Mouse (Mus musculus): ENCODE results near the gene Ggact.

Gene Ggact

DNA sequence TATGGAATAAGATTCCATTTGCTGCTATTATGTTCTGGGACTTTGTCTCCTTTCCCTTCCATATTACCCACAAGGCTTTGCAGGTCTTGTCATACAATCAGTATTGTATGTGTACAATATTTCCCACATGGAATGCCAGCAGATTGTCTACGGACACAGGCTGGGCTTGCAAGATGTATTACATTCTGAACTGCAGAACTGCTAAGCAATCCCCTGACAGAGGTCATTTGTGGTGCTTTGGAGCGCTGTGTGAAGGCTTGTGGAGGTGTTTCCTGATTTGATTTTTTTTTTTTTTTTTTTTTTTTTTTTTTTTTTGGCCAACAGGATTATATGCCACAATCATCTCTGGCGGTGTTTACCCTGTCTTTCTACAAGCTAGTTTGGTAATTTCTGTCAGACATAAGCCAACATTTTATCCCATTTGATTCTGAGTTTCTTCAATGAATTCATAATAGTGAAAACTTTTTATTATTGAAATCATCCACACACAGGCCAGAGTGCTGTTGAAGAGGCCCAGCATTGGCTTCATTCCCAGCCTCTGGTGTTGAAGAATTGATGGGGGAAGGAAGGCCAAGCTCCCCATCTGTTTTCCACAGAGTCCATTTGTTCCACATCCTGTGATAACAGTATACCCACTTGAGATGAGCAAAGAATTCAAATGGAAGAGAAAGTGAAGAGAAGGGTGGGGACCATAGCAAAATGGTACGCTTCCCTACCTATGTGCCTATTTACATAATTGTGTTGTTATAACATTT lies 45.8 kb downstream of the Ggact start:
- no peak for DNase-seq (ENCODE audit: low spot score in 2 of 2)

DNA sequence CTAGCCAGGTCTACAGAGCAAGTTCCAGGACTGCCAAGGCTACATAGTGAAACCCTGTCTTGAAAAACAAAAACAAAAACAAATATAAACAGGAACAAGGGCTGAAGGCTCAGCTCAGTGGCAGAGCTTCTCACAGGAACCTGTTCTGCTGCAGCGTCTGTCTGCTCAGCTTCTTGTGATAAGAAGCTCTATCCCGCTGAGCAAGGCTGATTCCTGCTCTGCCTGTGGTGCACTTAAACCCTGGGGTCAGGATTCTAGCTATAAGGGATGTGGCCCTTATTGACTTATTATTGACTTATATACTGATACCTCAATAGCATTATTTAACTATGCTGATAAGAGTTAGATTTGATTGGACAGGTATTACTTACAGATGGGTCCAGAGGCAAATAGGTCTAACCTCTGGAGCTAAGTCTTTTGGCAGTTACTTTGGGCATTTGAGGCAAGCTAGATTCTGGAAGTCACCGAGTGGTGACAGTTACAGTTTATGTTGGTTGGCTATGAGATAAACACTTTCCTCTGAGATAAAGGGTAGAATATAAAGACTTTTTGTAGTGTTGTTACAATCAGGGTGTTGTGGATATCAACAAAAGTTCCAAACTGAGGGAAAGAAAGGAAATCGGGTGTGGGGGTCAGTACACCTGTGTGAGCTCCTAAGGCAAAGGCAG lies 48.0 kb downstream of the Ggact start:
- DNase-seq (ENCODE audit: low spot score in 2 of 2) = no peak

DNA sequence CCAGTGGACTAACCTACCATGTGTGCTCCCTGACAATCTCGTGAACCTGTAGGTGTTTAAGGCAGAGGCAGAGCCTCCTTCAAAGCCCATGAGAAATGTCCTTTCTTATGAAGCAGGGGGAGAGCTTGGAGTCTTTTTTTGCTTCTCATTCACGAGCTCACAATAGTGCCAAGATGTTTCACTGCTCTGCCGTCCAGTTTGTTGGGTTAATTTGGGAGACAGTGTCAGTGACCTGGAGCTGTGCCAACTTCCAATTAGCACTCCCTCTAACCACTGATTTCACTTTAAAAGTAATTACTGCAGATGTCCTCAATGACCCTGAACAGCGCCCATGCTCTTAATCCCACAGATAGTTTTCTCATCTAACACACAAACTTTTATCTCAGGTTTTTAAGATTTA lies 50.9 kb downstream of the Ggact start:
- DNase-seq (ENCODE audit: low spot score in 2 of 2) = no peak

DNA sequence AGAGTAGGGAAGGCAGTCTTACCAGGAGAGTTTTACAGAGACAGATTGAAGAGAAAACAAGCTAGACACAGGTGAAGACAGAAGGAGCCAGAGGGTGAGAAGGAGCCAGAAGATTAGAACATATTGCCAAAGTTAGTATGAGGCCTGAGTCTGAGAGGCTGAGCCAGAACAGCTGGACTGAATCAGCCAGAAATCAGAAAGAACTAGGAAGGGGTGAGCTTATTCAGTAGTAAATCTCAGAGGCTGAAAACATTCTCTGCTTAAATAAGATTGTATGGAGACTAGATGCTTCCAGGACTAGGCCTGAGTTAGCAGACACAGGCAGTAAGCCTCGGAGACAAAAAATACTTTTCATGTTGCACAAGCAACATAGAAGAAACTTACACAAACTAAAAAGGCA lies 53.8 kb downstream of the Ggact start:
- DNase-seq (ENCODE audit: low spot score in 2 of 2) = no peak

DNA sequence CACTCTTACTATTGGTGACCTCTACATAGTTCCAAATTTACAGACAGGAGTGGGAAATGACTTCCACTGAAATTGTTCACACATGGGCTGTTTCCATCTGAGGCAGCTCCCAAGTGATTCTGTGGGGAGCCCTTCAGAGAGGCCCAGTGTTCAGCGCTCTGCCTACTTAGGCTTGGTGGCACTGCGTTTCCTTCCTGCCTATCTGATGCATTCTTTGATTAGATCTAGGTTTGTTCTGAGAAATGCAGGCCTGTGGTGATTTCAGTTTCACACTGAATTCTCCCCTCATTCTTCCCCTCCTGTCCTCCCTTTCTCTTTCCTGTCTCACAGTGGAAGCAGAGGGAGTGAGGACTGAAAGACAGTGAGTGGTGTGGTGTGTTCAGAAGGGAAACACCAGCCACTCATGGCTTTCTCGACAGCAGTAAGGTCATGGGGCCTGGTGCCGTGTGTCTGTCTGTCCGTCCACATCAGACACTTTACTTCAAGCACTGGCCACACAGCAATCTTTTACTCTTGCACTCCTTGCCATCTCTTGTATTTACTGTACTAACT lies 61.0 kb downstream of the Ggact start:
- peak in 1 of 2 experiments; percentile 7 for DNase-seq (ENCODE audit: low spot score in 2 of 2)

DNA sequence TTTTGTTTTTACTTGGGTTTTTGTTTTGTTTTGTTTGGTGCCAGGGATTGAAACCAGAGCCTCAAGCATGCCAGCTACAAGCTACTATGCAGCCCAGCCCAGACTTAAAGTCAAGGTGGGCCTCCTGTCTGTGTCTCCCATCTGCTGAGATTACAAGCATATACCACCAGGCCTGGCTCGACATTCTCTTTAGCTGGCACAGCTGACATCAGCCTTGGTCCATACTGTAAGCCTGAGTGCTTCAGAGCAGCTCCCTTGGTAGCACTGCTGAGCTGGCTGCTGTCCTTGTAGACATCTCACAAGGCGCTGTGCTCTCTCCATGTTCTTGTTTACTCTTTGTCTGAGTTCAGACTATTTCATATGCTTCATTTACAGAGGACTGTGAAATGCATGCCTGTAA lies 76.5 kb downstream of the Ggact start:
- DNase-seq (ENCODE audit: low spot score in 2 of 2) = no peak

DNA sequence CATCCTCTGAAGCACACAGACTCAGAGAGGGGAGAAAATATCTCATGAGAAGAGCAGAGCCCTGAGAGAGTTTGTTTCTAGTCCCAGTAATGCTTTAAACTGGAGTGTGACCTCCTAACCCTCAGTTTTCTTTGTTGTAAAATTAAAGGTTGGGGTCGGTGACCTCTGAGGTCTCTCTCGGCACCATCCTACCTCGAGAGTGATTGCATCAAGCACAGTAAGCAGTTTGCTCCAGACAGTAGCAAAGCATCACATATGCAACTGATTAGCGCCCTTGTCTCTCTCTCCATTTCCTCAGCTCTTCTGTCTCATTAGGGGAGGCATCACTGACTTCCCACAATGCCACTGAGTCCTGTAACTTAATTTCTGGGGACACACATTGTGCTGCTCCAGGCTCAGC lies 77.3 kb downstream of the Ggact start:
- DNase-seq (ENCODE audit: low spot score in 2 of 2) = no peak

DNA sequence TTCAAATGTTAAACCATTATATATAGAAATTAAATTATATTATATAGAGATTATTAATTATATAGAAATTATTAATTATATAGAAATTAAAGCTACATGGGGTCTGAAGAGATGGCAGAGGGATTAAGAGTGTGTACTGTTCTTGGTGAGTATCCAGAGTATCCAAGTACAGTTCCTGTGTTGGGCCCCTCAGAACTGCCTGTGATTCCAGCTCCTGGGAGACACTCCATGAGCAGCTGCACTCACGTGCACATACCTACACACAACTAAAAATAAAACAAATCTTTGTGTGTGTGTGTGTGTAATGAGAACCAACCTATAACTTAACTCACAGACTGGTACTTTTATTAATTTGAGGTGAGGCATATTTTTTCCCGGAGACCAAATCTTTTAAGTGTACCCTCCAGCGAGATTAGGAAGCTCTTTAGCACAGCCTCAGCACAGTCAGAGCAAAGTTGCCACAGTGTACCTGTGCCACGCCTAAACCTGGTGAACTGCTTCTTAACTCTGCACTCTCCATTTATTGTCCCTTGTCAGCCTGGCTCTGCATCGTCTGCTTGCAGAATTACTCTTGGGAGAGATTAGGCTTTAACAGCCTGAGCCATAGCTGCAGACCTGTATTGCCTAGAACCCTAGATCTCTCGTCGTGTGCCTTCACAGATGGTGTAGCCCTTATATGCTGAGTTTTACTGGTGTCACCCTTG lies 77.9 kb downstream of the Ggact start:
- DNase-seq (ENCODE audit: low spot score in 2 of 2) = no peak

DNA sequence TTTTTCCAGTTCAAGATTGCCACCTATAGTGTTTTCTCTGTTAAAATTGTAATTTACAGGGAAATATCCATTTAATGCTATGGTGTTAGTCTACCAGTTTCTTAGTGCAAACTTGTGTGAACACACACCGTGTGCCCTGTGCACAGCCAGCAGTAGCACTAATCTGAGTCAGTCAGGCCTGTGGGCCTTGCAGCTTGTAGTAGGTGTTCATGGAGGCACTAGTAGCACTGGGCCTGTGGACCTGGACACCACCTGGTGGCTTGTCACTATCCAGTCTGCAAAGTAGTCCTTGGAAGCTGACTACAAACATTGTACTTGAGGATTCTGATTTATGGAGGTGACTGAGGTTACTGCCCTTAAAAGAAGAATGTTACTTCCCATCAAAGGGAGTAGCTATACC lies 78.8 kb downstream of the Ggact start:
- DNase-seq (ENCODE audit: low spot score in 2 of 2) = no peak

DNA sequence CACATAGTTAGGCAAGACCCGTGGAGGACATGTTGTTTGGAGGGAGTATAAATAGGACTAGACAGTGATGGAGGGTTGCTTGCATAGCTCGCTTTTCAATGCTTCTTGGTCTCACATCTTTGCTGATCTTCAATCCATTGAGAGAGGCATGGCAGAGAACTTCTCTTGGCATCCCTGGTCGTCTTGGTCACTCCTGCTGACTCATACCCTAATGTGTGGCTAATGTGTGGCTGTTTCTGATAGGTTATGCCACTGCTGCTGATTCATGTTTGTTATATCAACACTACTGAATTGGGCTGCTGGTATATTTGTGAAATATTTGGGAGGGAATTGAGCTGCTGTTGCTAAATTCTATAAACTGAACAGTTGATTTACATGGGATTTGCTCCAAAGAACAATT lies 79.9 kb downstream of the Ggact start:
- no peak for DNase-seq (ENCODE audit: low spot score in 2 of 2)

DNA sequence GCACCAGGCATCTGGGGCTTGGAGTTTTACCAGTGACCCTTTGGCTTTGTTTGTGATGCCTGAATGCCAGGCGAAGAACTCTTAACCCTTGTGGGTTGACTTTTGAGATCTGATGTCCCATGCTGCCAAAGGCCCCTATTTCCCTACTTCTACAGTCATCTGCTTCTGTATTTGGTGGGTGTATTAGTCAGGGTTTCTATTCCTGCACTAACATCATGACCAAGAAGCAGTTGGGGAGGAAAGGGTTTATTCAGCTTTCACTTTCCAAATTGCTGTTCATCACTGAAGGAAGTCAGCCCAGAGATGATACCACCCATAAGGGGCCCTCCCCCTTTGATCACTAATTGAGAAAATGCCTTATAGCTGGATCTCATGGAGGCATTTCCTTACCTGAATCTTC lies 83.1 kb downstream of the Ggact start:
- no peak for DNase-seq (ENCODE audit: low spot score in 2 of 2)

DNA sequence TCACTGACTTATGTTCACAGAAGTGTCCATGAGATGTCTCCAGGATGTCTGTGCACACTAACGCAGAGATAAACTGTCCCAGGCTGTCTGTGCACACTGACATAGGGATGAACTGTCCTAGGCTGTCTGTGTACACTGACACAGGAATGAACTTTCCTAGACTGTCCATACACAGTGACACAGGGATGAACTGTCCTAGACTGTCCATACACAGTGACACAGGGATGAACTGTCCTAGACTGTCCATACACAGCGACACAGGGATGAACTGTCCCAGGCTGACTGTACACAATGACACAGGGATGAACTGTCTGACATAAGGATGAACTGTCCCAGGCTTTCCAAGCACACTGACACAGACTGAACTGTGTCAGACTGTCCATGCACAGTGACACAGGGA lies 88.1 kb downstream of the Ggact start:
- DNase-seq (ENCODE audit: low spot score in 2 of 2) = no peak

DNA sequence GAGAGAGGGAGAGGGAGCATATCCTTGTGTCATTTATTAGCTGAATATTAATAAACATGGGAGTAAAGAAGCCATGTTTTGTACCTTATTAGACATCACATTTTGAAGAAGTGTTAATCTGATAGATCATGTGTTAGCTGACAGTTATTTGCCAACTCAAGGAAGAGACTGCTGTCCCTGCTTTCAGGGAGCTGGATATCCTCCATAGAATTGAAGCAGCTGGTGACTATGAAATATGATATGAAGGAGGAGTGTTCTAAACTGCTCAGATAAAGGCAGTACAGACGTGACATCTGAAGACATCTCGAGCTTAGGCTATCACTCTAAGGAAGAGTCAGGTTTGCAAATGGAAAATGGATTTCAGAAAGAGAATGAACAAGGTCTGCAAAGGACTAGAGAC lies 89.8 kb downstream of the Ggact start:
- no peak for DNase-seq (ENCODE audit: low spot score in 2 of 2)

DNA sequence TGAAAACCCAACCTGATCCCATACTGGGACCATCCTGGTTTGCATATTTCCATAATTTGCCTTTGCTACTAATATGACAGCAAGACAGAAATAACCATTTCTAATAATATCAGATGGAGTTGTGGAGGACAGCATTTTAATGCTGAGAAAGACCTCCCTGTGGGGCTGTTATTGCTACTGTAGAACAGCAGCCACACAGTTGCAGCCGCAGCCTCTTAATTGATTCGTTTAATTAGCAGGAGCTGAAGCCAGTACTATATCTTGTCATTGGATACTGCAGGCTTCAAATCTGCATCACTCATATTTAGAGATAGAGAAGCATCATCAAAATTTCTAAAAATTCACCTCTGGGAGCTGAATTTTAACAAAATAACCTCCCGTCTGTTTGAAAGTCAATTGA lies 92.6 kb downstream of the Ggact start:
- DNase-seq (ENCODE audit: low spot score in 2 of 2) = no peak

DNA sequence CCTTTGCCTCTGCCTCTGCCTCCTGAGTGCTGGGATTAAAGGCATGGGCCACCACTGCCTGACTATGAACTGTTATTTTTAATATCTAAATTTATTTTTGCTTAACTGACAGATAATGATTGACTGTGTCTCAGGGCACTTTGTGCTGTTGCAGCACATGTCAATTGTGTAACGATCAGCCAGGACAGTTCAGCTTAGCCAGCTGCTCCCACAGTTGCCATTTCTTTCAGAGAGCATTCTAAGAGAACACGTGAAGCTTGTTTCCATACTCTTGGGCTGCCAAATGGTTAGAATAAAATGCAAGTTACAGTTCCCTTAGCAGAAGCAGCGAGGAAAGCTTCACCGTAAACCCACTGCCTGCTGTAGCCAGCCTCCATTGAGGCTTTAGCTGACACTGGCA lies 113.3 kb downstream of the Ggact start:
- no peak for DNase-seq (ENCODE audit: low spot score in 2 of 2)

DNA sequence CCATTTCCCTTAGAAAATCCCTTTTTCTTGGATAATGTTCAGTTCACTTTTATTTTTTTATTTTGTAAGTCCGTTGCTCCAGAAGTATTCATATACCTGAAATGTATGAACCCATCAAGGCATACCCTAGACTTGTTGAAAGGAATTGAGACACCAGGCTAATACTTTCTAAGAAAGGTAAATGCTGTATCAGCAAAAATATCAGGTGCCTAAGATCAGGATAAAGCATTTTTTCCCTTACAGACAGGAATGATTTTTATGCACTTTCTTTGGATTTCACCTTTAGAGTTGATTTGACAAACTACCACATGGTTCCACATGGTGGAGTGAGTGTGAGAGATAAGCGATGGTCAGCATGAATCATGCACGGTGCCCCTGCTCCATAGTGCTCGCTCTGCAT lies 120.2 kb downstream of the Ggact start:
- no peak for DNase-seq (ENCODE audit: low spot score in 2 of 2)

DNA sequence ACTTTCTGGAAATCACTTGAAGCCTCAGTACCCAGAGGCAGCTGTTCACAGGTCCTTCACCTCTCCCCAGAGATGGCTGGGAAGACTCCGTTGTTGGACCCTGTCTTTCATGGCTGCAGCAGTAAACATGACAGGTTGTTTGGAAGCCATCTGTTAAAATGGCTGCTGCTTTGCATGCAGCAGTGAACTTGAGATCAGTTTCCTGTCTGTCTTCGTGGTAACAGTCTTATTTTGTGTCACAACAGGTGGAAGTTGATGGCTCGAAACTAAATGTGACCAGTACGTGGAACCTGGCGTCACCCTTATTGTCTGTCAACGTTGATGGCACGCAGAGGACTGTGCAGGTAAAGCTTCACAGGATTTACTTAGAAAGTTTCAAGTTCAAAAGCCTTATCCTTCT lies 123.4 kb downstream of the Ggact start:
- no peak for DNase-seq (ENCODE audit: low spot score in 2 of 2)

DNA sequence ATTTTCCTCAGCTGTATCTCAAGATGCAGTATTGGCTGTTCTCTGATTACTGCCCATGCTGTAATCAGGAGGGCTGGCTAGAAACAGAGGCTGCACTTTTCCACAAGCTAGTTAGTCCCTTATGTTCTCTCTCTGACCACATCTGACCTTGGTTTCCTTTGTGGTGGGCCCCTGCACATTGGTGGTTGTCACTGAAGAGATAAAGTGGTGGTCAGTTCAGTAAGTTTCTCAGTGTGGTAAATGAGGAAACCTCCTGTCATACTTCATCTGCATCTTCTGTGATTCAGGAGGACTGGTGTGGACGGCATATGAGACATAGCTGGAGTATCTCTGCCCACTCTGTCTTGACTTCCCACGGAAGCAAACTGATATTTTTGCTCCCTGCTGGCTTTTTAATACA lies 125.4 kb downstream of the Ggact start:
- DNase-seq (ENCODE audit: low spot score in 2 of 2) = no peak

DNA sequence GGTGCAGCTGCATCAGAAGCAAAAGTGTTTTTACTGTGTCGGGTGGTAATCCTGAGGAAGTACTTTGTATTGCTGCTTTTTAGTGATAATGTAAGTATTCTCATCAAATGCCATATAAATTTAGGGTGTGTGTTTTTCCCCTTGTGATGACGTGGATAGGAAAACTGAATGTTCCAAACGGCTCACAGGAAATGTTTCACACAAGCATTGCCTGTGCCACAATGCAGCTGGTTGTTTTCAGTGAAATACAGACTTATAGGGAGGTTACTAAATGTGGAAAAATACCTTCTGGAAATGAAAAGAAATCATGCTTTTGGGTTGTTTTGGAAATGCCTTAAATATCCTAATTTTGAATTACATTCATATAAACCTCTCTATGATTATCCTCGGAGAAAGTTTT lies 128.9 kb downstream of the Ggact start:
- no peak for DNase-seq (ENCODE audit: low spot score in 2 of 2)

DNA sequence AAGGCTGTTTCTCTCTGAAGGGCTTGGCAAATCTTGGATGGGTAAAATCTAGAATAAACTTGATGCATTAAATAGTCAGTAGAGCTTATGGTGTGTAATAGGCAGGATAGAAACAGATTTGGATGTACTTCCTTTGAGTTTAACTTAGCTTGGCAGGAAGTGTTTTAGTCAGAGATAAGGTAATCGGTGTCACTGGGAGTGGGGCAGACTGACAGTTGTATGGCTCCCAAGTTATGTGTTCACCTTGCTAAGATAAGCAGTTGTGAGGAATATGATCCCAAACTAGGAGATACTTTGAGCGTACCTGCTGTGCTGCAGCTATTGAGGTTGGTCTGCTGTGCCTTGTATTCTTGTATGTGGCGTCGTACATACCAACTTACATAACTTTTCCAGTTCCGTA lies 147.1 kb downstream of the Ggact start:
- DNase-seq (ENCODE audit: low spot score in 2 of 2) = no peak

All from thymus, postnatal 10 days (tissue).